Mouse (Mus musculus) midbrain, postnatal 0 days (tissue): Measurements from ENCODE around the gene Camkmt. TPM values are rescaled to one million over a fixed set of nuclear protein-coding genes. Genes with fewer than 3 reads are reported as not detected.

Experiments
- ATAC-seq: fragments of 200-750 bp; cut with Nextera tagmentation; 2 replicates; pipeline ENCODE4 v1.8.0; 2017; ENCODE audit warnings: moderate number of reproducible peaks, mild to moderate bottlenecking, moderate TSS enrichment, moderate library complexity; ENCODE audit not compliant: low FRiP score
- DNase-seq: peaks from one replicate; pipeline ENCODE4 v3.0.0-alpha.2; 2015; ENCODE audit warnings: low spot score
- H3K27ac ChIP-seq: fragments of 300-500 bp; sonication (generic); 2 replicates; pipeline ENCODE4 v1.5.1; 2014; ENCODE audit warnings: low read depth, mild to moderate bottlenecking, low read length, mixed read lengths
- H3K27me3 ChIP-seq: fragments of 300-500 bp; sonication (generic); 2 replicates; pipeline ENCODE4 v1.6.1; 2014; ENCODE audit warnings: low read length, control low read depth, mixed read lengths; ENCODE audit not compliant: insufficient read depth
- H3K36me3 ChIP-seq: fragments of 300-500 bp; sonication (generic); 2 replicates; pipeline ENCODE4 v1.6.1; 2014; ENCODE audit warnings: low read length, control low read depth, mixed read lengths; ENCODE audit not compliant: insufficient read depth
- H3K4me1 ChIP-seq: fragments of 300-500 bp; sonication (generic); 2 replicates; pipeline ENCODE4 v1.6.1; 2014; ENCODE audit warnings: mild to moderate bottlenecking, control low read depth, antibody characterized with exemption, low read length, mixed read lengths; ENCODE audit not compliant: insufficient read depth
- H3K4me2 ChIP-seq: fragments of 300-500 bp; sonication (generic); 2 replicates; pipeline ENCODE4 v1.6.1; 2014; ENCODE audit warnings: low read depth, mild to moderate bottlenecking, low read length, mixed read lengths; ENCODE audit not compliant: poor library complexity, severe bottlenecking
- H3K4me3 ChIP-seq: fragments of 300-500 bp; sonication (generic); 2 replicates; pipeline ENCODE4 v1.5.1; 2014; ENCODE audit warnings: low read depth, mild to moderate bottlenecking, low read length, moderate library complexity
- H3K9ac ChIP-seq: fragments of 300-500 bp; sonication (generic); replicated peaks from 2 replicates; pipeline ENCODE4 v1.6.1; 2014; ENCODE audit warnings: mild to moderate bottlenecking, low read length, moderate library complexity, mixed read lengths; ENCODE audit not compliant: poor library complexity, severe bottlenecking
- H3K9me3 ChIP-seq: fragments of 300-500 bp; sonication (generic); 2 replicates; pipeline ENCODE4 v1.6.1; 2016; ENCODE audit warnings: low read length, control low read depth
- CTCF ChIP-seq: IDR thresholded peaks from 2 replicates; pipeline ENCODE4 v1.5.1; 2016; ENCODE audit warnings: antibody characterized with exemption, mild to moderate bottlenecking
- WGBS: fragments of 180-500 bp; shearing (Covaris S2); extraction: QIAGEN DNeasy Blood & Tissue Kit; methylation state at CpG from one replicate; pipeline ENCODE4 v1.1.7; 2014; 5-methylcytosine and 5-hydroxymethylcytosine counted together
- polyA plus RNA-seq: library from polyadenylated mRNA; unstranded; fragments of >200 nt; fragmentation: Nextera tagmentation; extraction: Ambion mirVana; gene quantifications from 2 replicates; pipeline ENCODE4 v1.2.1, GENCODE M21; 2015
- total RNA-seq: library from RNA; depleted of rRNA; stranded (reverse); fragments of >200 nt; gene quantifications from 2 replicates; pipeline ENCODE4 v1.2.3, GENCODE M21; 2014

Gene Camkmt
- total and polyA plus RNA-seq, 2 experiments from 2014 or later: 6.1 to 21.5 TPM

- DNase-seq (no peak), ATAC-seq (no peak)
- H3K4me2 ChIP-seq: no peak overlapping the region; the same call in 1 of the 2 replicates
- no peaks in the 10 kb centered on the region for H3K36me3 ChIP-seq
- H3K27me3 ChIP-seq: peaks cover 8% of the 10 kb centered on the region; the same call in 1 of the 2 replicates
- no peak overlapping the region for H3K9ac ChIP-seq
- H3K4me3 ChIP-seq: no peak overlapping the region
- no peaks in the 10 kb centered on the region for H3K4me1 ChIP-seq
- WGBS: 29% methylated on average over 7 of the region's 7 CpGs
- TF ChIP-seq CTCF: no peak
- H3K27ac ChIP-seq: 0 out of 2 replicates have a peak overlapping the region, but pooled peaks have one; percentile 18
- H3K9me3 ChIP-seq: 0 out of 2 replicates have a peak, but pooled peaks cover 2% of the 10 kb centered on the region
These were observed 303.6 kb downstream of the Camkmt start for GRCm38 (mm10) chr17:85393891-85394321.

- 48% methylated on average over 5 of the region's 5 CpGs for WGBS
- no peak for TF ChIP-seq CTCF
These were observed 305.1 kb downstream of the Camkmt start for GRCm38 (mm10) chr17:85395502-85395901.

GRCm38 (mm10) chr17:85400751-85401150, 310.4 kb downstream of the Camkmt start:
- Histone ChIP-seq H3K4me1 (no peaks in the 10 kb centered on the region), H3K9ac (no peak overlapping the region), H3K27ac (no peak overlapping the region), H3K36me3 (no peaks in the 10 kb centered on the region), H3K27me3 (peaks cover 5% of the 10 kb centered on the region; the same call in 1 of the 2 replicates), H3K9me3 (no peaks in the 10 kb centered on the region), H3K4me2 (no peak overlapping the region), H3K4me3 (no peak overlapping the region)
- DNase-seq: no peak
- no peak for ATAC-seq
- WGBS: 83% methylated on average over 4 of the region's 4 CpGs
- no peak for TF ChIP-seq CTCF

More at GRCm38 (mm10) chr17:85395502-85395901, 305.1 kb downstream of the Camkmt start:
- no peak overlapping the region for H3K4me2 ChIP-seq
- H3K9ac ChIP-seq: no peak overlapping the region
- no peak overlapping the region for H3K4me3 ChIP-seq
- no peak overlapping the region for H3K27ac ChIP-seq
- peaks cover 9% of the 10 kb centered on the region; the same call in 1 of the 2 replicates for H3K27me3 ChIP-seq
- DNase-seq (peak; percentile 21), ATAC-seq (no peak)
- no peaks in the 10 kb centered on the region for H3K36me3 ChIP-seq
- 0 out of 2 replicates have a peak, but pooled peaks cover 2% of the 10 kb centered on the region for H3K9me3 ChIP-seq
- H3K4me1 ChIP-seq: no peaks in the 10 kb centered on the region

- ATAC-seq: no peak
- no peak for TF ChIP-seq CTCF
- DNase-seq: no peak
- Histone ChIP-seq H3K27me3 (no peaks in the 10 kb centered on the region), H3K4me1 (no peaks in the 10 kb centered on the region), H3K27ac (no peak overlapping the region), H3K36me3 (no peaks in the 10 kb centered on the region), H3K9ac (no peak overlapping the region), H3K4me3 (no peak overlapping the region), H3K4me2 (no peak overlapping the region), H3K9me3 (no peaks in the 10 kb centered on the region)
- 86% methylated on average over 5 of the region's 5 CpGs for WGBS
These were observed 314.8 kb downstream of the Camkmt start for GRCm38 (mm10) chr17:85405161-85405560.

GRCm38 (mm10) chr17:85406195-85406594, 315.8 kb downstream of the Camkmt start:
- no peaks in the 10 kb centered on the region for H3K36me3 ChIP-seq
- no peak overlapping the region for H3K4me3 ChIP-seq
- H3K4me2 ChIP-seq: no peak overlapping the region
- WGBS: 73% methylated on average over 10 of the region's 10 CpGs
- no peak for TF ChIP-seq CTCF
- no peak for DNase-seq
- H3K9ac ChIP-seq: no peak overlapping the region
- no peaks in the 10 kb centered on the region for H3K4me1 ChIP-seq
- no peaks in the 10 kb centered on the region for H3K9me3 ChIP-seq
- no peak overlapping the region for H3K27ac ChIP-seq
- ATAC-seq: no peak
- no peaks in the 10 kb centered on the region for H3K27me3 ChIP-seq

- whole genome bisulfite sequencing: 90% methylated on average over 7 of the region's 7 CpGs
- TF ChIP-seq CTCF: no peak
- Histone ChIP-seq H3K4me1 (no peaks in the 10 kb centered on the region), H3K36me3 (no peaks in the 10 kb centered on the region), H3K27me3 (no peaks in the 10 kb centered on the region), H3K4me2 (no peak overlapping the region), H3K9me3 (no peaks in the 10 kb centered on the region), H3K9ac (no peak overlapping the region), H3K27ac (no peak overlapping the region), H3K4me3 (no peak overlapping the region)
- no peak for ATAC-seq
- DNase-seq: no peak
These were observed 338.5 kb downstream of the Camkmt start for GRCm38 (mm10) chr17:85428831-85429230.
